Mouse (Mus musculus) adrenal gland, postnatal 10 days (tissue): ENCODE results near the gene Gpr153. TPM values are rescaled to one million over a fixed set of nuclear protein-coding genes. Genes with fewer than 3 reads are reported as not detected.
"Not testable (repeated sequence)": the region's sequence is repeated elsewhere in the genome, so short reads cannot be mapped to it uniquely, and the experiment has no call there.

Experiments used
- DNase-seq: peaks from one replicate; pipeline ENCODE4 v3.0.0; 2021; ENCODE audit warnings: mixed read lengths
- long read RNA-seq, 2 experiments: library from polyadenylated mRNA; stranded (forward); transcript quantifications; one replicate each; pipeline ENCODE4 v2.0.0; 2021
- total RNA-seq, 2 experiments: library from RNA; stranded (reverse); gene quantifications; 2 replicates each; pipeline ENCODE4 v1.2.3; 2021

The Gpr153 gene
- total RNA-seq = 10 to 100 TPM; 11.2 to 11.8 TPM
- long read RNA-seq, experiment 1, partial matches to known transcripts = 8 of 18 reads
- long read RNA-seq, experiment 1, other reads (novel, unspliced or antisense) = 1 of 18 reads
- long read RNA-seq, experiment 2, partial matches to known transcripts = 0 of 7 reads
- long read RNA-seq, experiment 2, other reads (novel, unspliced or antisense) = 1 of 7 reads

DNA sequence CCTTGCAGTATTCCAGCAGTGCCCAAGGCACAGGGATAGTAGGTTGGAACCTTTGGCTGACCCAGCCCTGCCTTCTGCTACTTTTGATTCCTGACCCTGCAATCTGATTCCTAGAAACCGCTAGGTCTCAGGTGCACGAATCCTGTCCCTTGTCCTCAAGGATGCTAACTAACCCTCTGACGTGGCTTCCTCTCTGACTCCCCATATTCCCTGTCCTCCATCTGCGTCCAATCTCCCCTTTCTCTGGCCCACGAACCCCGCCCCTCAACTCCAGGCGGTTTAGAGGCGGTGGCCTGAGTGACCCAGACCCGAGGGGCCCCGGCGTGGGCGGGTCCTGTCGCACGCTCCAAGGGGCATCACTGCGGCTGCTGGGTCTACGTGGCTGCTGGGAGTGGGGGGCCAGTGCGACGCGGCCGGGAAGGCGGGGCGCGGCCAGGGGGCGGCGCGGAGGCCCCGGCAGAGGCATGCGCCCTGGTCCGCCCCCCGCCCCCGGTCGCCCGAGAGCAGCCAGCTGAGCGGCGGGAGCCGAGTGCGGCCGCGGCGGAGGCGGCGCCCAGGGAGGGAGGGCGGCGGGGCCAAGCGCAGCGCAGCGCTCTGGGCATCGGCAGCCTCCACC is at the start of gene Gpr153:
Gpr153 (plus strand) TSS at position 612 of the 616 bp plus-strand sequence.
- DNase-seq = peak; percentile 63

DNA sequence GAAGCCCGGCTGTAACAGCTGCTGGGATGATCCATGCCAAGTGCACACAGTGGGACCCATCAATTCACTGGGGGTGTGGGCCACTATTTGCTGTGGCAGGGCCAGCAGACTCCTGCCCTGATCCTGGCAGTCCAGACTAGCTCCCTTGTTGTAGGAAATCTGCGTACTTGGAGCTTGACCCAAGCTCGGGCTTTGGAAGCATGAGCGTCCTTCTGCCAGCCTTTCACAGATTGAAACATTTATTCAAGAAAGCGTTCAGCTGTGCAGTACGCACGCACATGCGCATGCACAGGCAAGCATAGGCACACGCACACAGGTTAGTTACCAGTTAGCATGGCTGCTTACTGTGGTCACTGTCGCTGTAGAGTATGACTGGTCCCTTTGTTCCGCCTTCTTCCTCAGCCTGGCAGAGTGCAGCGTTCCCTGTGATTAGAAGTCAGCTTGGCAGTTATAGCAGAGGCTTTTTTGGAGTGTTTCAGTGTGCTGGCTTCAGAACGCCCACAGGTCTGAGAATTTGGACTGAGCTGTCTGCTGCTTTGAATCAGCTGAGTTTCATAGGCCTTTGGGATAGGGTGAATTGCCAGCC is 47.0 kb upstream of the Gpr153 start:
- DNase-seq = no peak

DNA sequence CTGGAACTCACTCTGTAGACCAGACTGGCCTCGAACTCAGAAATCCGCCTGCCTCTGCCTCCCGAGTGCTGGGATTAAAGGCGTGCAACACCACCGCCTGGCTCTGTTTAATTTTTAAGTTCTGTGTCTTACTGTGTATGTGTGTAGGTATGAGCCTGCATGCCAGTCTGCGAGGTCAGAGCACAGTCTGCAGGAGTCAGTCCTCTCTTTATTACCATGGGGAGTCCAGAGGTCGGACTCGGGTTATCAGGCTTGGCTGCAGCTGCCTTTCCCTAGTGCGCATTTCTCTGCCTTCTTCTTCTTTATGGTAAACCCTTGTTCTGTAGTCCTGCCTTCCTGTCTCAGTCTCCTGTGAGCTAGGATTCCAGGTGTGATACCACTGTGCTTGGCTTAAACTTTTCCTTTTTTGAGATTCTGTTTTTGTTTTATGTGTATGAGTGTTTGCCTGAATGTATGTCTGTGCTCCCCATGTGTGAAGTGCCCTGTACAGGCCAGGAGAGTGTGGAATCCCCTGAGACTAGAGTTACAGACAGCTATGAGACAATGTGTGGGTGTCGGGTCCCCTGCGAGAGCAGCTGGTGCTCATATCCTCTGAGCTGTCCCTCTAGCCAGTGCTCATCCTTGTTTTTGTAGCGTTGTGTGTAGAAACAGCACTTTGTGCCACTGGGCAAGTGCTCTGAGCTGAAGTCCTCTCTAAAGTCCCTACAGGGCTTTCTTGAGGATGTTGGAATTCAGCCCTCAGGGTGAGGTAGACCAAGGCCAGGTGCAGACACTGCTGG is 46.1 kb upstream of the Gpr153 start:
- DNase-seq = no peak

DNA sequence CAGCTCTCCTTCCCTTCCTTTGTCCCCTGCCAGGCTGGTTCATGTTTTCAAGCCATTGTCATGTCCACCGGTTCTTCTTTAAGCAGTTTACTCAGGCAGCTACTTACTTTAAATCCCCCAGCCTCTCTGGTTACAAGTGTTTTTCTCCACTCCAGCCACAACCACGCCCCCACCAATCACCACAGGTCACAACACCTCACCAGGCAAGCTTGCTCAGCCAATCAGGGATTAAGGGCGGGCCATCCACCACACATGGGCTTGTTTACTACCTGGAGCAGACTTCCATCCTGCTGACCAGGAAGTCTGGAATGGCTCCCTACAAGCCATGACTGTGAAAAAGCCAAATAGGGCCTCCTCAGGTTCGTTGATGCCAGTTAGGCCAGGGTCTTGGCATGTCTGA is 43.7 kb upstream of the Gpr153 start:
- DNase-seq = not testable (repeated sequence)

DNA sequence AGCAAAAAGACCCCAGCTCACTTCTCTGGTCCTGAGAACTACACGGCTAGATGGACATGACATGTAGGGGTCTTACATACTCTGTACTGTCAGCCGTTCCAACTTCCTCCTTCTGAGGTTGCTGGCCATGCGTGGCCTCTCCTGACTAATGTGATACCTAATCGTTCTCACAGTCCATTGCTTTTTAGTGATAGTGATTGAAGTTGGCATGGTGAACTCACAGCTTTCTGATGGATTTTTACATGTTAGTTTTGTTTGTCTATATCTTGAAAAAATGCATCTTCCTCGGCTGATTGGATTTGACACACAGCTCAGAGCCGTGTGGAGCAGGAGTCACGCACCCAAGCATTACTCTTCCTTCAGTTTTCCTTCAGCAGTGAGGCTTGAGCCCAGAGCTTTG is 42.7 kb upstream of the Gpr153 start:
- DNase-seq = no peak

DNA sequence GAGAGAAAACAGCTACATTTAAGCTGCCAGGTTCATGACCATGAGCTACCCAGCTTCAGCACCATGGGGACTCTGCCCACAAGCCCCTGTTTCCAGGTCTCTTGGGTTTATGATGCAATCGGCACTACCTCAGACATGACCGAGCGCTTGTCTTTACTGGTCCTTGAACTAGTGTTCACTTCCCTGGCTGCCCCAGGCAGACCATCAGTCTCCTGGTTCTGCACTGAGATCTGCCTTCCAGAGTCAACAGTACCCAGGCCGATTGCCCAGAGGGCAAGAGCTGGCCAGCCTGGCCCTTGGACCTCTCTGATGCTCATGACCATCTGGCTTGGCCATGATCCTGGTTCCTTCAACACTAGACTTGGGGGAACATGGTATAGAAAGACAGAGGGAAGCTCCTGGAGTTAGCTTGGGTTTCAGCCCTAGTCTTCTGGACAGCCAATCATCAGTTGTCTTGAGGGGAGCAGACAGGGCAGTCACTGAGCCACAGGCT is 41.6 kb upstream of the Gpr153 start:
- no peak for DNase-seq

DNA sequence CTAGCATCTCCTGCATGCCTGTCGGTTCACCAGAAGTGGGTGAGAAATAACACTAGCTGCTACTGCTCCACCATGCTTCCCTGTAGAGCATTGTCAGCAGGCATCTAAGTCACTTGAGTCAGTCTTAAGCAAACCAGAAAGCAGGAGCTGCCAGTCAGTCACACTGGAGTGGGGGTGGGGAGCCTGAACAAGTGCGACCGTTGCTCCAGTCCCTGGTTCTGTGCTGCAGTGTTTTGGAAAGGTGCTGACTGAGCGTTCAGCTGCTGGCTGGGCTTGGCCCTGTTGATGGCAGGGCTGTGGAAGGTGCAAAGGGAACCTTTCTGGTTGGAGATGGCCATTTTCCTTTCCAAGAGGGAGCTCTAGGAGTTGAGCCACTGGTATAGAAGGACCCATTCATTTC is 34.1 kb upstream of the Gpr153 start:
- DNase-seq = no peak

DNA sequence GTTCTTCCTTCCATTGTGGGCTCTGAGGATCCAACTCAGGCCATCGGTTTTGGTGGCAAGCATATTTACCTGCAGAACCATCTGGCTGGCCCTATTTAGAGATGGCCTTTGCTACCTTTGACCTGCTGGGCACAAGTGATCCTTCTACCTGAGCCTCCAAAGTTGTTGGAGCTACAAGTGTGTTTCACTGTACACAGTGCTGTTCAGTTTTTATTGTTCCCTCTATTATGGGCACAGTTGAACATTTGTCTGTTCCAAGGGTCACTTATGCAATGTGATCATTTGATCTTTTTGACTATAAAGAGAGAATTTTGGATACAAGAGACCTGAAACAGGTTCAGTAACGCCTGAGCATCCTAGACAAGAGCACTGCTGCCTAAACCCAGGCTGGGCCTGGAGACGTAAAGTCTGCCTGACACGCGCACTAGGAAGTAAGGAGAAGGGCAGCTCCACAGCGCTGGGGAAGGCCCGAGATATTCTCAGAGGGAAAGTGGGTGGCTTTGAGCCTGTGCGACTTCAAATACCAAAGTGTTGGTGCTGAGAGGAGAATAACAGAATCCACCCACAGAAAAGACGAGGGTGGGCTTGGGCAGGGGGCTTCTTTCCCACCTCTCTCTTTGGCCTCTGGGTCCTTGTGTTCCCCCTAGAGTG is 30.7 kb upstream of the Gpr153 start:
- DNase-seq = no peak

DNA sequence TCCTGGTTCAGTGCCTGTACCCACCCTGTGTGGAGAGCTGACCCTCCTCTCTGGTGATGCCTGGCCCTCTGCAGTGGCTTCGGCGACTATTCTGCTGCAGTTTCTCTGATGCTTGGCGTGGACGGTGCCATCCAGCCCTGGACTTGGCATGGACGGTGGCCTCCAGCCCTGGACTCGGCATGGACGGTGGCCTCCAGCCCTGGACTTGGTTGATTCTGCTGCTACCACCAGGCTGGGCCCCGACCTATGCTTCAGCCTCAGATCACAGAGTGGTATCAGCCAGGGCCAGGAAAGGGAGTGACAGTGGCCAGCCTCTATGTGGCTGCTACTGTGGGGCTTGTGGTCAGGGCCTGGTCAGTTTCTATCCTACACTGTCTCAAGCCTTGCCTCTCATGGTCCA is 30.1 kb upstream of the Gpr153 start:
- DNase-seq = no peak

DNA sequence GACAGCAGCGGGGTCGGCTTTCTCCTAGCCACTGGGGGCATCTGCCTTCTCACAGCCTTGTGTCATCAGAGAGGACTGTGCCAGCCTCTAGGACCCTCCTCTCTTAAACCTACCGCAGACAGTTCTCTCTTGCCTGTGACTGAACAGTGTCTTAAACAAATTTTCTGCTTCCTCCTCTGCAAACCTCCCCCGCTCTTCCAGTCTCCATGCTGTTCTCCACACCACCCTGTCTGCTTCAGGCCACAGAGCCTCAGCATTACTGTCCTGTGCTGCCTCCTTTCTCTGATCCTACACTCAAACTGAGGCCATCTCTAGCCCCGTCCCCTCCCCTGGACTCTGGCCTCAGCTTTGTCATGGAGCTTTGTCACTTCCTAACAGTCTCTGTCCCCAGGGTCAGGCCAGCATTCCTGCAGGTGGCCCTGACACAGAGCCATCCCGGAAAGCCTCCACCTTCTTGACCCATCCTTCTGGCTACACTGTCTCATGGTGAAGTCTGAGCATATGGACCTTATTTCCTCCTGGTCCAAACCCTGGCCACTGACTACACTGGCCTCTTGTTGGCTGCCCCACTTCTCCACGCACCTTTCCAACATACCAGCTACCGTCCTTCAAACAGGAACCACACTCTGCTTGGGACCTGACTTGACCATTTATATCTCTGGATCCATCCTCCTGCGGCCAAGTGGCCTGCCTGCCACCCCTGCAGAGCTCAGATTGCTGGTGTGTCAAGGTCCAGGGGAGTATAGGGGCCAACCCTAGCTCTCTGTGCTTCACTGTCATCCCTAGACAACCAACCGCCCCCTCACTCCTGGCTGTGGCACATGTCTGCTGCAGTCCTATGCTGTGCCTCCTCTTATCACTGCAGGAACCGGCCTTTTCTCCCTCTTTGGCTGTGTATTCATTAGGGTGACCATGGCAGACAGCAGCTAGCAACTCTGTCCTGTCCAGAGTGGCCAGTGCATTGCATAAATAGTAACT is 29.2 kb upstream of the Gpr153 start:
- DNase-seq = no peak

DNA sequence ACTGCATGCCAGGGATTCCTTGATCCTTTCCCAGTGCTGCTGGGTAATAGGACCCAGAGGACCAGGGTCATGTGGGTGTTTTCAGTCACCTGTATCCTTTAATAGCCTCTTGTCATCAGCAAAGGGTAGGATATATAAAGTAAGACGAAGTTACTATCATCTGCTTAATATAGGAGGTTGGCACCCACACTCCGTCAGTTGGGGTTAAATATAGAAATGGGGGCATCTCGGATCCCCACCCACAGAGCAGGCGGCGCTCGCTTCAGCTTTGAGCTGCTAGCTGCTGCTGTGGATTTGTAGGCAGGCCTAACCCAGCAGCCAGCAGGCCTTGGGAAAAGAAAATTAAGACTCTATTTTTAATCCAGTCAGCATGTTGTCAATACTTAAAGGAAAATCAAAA is 28.0 kb upstream of the Gpr153 start:
- no peak for DNase-seq

DNA sequence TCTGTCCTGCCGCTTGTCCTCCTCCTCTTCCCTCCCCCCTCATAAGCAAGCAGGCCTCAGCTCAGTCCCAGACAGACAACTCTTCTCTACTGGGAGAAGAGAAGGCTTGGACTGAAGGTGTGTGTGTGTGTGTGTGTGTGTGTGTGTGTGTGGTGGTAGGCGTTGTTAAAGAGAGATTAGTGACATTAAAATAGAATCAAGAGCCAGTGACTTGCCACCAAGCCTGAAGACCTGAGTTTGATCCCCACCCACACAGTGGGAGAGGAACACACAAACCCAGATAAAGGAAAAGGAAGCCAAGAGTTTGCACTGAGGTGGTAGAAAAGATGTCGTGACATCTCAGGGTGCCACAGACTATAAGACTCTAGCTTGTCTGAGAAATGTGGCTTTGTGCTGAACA is 26.8 kb upstream of the Gpr153 start:
- no peak for DNase-seq

DNA sequence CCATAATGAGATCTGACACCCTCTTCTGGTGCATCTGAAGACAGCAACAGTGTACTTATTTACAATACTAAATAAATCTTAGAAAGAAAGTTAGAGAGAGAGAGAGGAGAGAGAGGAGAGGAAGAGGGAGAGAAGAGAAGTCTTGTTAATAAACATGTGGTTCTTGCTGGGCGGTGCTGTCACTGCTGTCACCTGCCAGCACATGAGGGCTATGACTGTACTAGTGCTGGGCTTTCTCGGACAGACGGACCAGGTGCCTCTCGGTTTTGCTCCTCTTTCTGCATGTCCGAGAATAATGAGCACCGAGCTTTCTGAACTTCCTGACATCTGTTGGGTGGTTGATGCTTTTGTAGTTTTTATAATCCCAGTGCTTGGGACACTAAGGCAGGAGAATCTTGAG is 23.4 kb upstream of the Gpr153 start:
- DNase-seq = no peak

DNA sequence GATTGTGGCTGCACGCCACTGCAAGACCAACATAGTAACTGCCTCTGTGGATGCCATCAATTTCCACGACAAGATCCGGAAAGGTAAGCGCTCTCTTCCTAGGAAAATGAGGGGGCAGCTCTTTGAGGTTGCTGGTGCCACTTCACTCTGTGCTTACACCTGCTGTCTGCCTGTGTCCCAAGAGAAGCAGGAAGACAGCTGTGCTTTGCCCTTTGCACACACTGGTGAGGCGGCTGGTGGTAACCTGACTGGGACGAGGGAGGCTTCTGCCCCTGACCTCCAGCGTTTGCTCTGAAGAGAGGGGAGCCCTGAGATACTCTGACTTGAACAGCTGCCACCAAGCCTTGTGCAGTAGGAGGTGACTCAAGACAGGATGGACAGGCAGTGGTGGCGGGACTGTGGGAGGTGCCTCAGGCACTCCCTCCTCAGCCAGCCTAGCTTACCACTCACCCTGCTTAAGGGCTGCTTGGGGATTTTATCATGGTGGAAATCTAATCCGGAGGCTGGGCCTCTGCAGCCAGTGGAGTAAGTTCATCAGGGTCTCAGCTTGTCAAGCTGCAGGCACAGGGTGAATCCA is 20.8 kb upstream of the Gpr153 start:
- peak; percentile 45 for DNase-seq

DNA sequence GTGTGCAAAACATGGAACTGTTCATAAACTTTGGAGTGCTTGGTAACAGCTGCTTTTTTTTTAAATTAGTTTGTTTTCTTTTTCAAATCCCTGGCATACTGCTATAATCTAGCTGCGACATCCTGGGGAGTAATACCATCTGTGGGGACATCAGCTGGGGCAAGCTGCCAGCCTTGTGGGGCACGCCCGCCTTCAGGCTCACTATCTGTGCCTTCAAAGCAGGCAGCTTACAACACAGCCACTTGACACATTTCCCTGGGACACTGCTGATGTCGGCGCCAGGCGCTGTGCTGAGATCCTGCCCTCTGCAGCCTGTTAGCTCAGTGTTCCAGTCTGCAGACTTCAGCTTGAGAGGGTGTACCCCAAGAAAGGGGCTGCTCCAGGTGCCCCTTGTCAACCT is 17.0 kb upstream of the Gpr153 start:
- peak; percentile 62 for DNase-seq

DNA sequence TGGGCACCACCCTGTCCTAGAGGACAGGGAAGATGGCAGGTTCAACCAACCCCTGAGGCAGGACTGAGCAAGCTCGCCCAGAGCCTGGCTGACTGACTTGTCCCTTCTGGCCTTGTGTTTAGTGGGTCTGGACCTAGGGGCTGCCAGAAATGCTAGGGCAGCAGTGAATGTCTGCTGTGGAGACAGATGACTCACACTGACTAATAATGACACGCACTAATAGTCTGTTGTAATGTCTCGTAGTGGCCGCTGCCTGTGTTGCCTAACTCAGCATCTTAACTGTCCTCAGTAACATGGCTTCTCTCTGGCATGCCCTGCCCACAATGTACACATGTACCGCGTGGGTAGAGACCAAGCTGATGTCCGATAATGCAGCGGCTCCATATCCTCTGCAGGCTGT is 13.6 kb upstream of the Gpr153 start:
- DNase-seq = peak; percentile 31

DNA sequence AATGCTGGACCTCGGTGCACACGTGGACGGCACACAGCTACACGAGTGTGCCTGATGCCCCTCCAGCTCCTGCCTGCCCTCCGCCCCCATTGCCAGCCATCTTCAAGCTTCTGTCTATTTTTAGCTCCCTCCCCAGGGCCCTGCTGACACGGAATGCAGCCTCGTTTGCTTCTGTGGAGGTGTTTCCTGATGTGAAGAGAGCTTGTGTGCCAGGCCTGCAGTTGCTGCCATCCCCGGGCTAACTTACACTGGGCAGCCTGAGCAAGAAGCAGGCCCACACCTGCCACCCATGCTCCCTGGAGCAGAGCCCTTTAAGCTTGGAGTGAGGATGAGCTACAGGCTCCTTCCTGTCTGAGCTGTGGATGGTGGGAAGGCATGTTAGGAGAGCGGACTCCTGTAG is 11.8 kb upstream of the Gpr153 start:
- no peak for DNase-seq

DNA sequence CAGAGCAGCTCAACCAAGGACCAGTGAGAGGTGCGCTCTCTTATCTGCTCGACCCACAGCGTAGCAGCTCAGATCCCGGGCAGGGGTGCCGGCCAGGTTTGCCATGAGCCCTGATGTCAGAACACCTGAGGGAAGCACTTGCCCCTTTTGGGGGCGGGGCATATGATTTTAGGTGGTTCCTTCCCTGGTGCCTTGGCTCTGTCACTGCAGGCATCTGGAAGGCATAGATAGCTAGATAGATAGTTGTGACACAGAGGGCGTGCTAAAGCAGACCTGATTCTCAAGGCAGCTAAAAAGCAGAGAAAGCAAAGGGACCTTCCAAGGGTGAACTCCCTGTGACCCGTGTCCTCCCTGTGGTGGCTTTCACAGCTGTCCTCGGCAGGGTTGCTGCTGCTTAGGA is 10.9 kb upstream of the Gpr153 start:
- DNase-seq = no peak

DNA sequence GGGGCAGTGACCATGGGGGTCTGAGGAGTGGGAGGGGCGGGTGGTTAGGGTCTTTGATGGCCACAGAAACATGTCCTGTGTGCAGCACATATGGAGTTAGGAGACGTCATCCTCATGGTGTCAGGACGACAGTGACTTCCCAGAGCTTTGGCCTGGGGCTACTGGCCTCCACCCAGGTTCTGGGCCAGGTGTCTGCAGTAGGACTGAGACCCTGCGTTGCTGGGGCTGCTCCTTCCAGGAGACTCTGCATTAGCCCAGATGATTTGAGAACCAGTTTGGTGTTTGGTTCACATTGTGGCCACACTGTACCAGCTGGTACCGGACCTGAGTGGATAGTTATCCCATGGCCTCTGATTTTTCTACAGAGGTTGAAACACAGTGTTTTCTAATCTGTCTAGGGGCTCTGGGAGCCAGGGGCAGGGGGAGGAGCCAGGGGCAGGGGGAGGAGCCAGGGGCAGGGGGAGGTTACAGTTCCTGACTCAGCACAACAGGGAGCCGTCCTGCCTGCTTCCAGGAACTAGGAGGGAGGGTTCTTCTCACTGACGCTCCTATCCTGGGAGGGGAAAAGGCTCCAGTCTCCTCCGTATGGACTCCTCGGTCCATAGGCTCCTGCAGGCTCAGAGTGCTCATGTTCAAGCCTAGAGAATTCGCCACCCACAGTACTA is 10.4 kb upstream of the Gpr153 start:
- peak; percentile 25 for DNase-seq

DNA sequence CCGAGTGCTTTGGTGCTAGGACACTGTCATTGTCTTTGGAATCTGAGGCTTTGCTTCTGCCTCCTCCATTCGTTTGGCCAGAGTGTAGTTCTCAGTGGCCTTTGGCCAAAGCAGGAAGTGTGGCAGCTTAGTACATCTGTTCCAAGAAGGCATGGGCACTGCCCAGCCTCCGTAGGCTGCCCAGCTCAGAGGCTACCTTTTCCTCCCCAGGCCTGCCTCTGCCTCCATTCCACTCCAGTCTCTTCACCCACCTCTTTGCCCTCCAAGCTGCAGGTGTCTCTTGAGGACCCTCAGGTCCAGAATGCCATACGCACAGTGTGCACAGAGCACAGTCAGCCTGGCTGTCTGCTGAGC is 9.9 kb upstream of the Gpr153 start:
- DNase-seq = no peak
